Mouse (Mus musculus): Measurements from ENCODE around the gene Fstl4. TPM values are rescaled to one million over a fixed set of nuclear protein-coding genes. Genes with fewer than 3 reads are reported as not detected.
"Not testable (repeated sequence)": the region's sequence is repeated elsewhere in the genome, so short reads cannot be mapped to it uniquely, and the experiment has no call there.

Gene Fstl4
- polyA plus RNA-seq, 1 experiment from 2014 or later: 2.3 TPM

GRCm38 (mm10) chr11:53162385-53162784 lies 398.0 kb downstream of the Fstl4 start:
- no peak overlapping the region for H3K9ac ChIP-seq
- WGBS: 87% methylated on average over 6 of the region's 6 CpGs
- H3K27me3 ChIP-seq: no peaks in the 10 kb centered on the region
- no peak overlapping the region for H3K27ac ChIP-seq
- H3K4me2 ChIP-seq: no peak overlapping the region
- ATAC-seq: no peak
- H3K4me1 ChIP-seq: no peaks in the 10 kb centered on the region
- H3K9me3 ChIP-seq (replicated peaks): no peaks in the 10 kb centered on the region
- H3K4me3 ChIP-seq: no peak overlapping the region
- no peaks in the 10 kb centered on the region for H3K36me3 ChIP-seq (ENCODE audit: poor library complexity, severe bottlenecking)

GRCm38 (mm10) chr11:53166478-53166877 lies 402.0 kb downstream of the Fstl4 start:
- no peak overlapping the region for H3K4me3 ChIP-seq
- WGBS: 67% methylated on average over 2 of the region's 2 CpGs
- no peak for ATAC-seq
- H3K27ac ChIP-seq: no peak overlapping the region
- H3K4me1 ChIP-seq: no peaks in the 10 kb centered on the region
- H3K36me3 ChIP-seq (ENCODE audit: poor library complexity, severe bottlenecking): no peaks in the 10 kb centered on the region
- H3K4me2 ChIP-seq: no peak overlapping the region
- H3K27me3 ChIP-seq: no peaks in the 10 kb centered on the region
- no peak overlapping the region for H3K9ac ChIP-seq
- H3K9me3 ChIP-seq (replicated peaks): no peaks in the 10 kb centered on the region

GRCm38 (mm10) chr11:53182177-53182852 lies 417.9 kb downstream of the Fstl4 start:
- Histone ChIP-seq H3K27me3 (no peaks in the 10 kb centered on the region), H3K4me3 (no peak overlapping the region), H3K36me3 (ENCODE audit: poor library complexity, severe bottlenecking) (no peaks in the 10 kb centered on the region), H3K9ac (no peak overlapping the region), H3K9me3 (replicated peaks) (no peaks in the 10 kb centered on the region), H3K4me2 (no peak overlapping the region), H3K4me1 (peaks cover 5% of the 10 kb centered on the region; the same call in 1 of the 2 replicates), H3K27ac (no peak overlapping the region; the same call in 1 of the 2 replicates)
- WGBS: 82% methylated on average over 13 of the region's 13 CpGs
- ATAC-seq: no peak

- Histone ChIP-seq H3K27ac (no peak overlapping the region), H3K36me3 (ENCODE audit: poor library complexity, severe bottlenecking) (no peaks in the 10 kb centered on the region), H3K9ac (no peak overlapping the region), H3K9me3 (replicated peaks) (no peaks in the 10 kb centered on the region), H3K4me2 (no peak overlapping the region), H3K27me3 (no peaks in the 10 kb centered on the region), H3K4me1 (peaks cover 5% of the 10 kb centered on the region; the same call in 1 of the 2 replicates), H3K4me3 (no peak overlapping the region)
- no peak for ATAC-seq
- 61% methylated on average over 4 of the region's 4 CpGs for WGBS
Observed at GRCm38 (mm10) chr11:53182858-53183257, 418.4 kb downstream of the Fstl4 start.

- Histone ChIP-seq H3K4me3 (no peak overlapping the region), H3K4me2 (no peak overlapping the region), H3K36me3 (ENCODE audit: poor library complexity, severe bottlenecking) (no peaks in the 10 kb centered on the region), H3K9me3 (replicated peaks) (no peaks in the 10 kb centered on the region), H3K4me1 (peaks cover 5% of the 10 kb centered on the region; the same call in 1 of the 2 replicates), H3K27ac (no peak overlapping the region), H3K9ac (no peak overlapping the region), H3K27me3 (no peaks in the 10 kb centered on the region)
- no peak for ATAC-seq
- 88% methylated on average over 7 of the region's 7 CpGs for WGBS
Observed at GRCm38 (mm10) chr11:53184046-53184445, 419.6 kb downstream of the Fstl4 start.

- no peak for ATAC-seq
- WGBS: 82% methylated on average over 5 of the region's 5 CpGs
- no peak overlapping the region for H3K27ac ChIP-seq
- no peaks in the 10 kb centered on the region for H3K9me3 ChIP-seq (replicated peaks)
- no peaks in the 10 kb centered on the region for H3K36me3 ChIP-seq (ENCODE audit: poor library complexity, severe bottlenecking)
- no peak overlapping the region for H3K9ac ChIP-seq
- no peak overlapping the region for H3K4me3 ChIP-seq
- H3K4me1 ChIP-seq: peaks cover 5% of the 10 kb centered on the region; the same call in 1 of the 2 replicates
- no peak overlapping the region for H3K4me2 ChIP-seq
- no peaks in the 10 kb centered on the region for H3K27me3 ChIP-seq
Observed at GRCm38 (mm10) chr11:53184698-53185097, 420.3 kb downstream of the Fstl4 start.

- H3K9me3 ChIP-seq (replicated peaks): no peaks in the 10 kb centered on the region
- no peak overlapping the region for H3K9ac ChIP-seq
- no peak overlapping the region for H3K4me3 ChIP-seq
- ATAC-seq: no peak
- peaks cover 5% of the 10 kb centered on the region; the same call in 1 of the 2 replicates for H3K4me1 ChIP-seq
- no peak overlapping the region for H3K27ac ChIP-seq
- H3K27me3 ChIP-seq: no peaks in the 10 kb centered on the region
- H3K4me2 ChIP-seq: no peak overlapping the region
- H3K36me3 ChIP-seq (ENCODE audit: poor library complexity, severe bottlenecking): no peaks in the 10 kb centered on the region
- WGBS: 69% methylated on average over 5 of the region's 5 CpGs
Observed at GRCm38 (mm10) chr11:53187427-53188140, 423.1 kb downstream of the Fstl4 start.

GRCm38 (mm10) chr11:53196551-53196950 lies 432.1 kb downstream of the Fstl4 start:
- not testable (repeated sequence) for H3K4me3 ChIP-seq; H3K36me3 ChIP-seq (ENCODE audit: poor library complexity, severe bottlenecking); H3K9ac ChIP-seq; H3K4me2 ChIP-seq; H3K27ac ChIP-seq; ATAC-seq; H3K27me3 ChIP-seq; H3K4me1 ChIP-seq; H3K9me3 ChIP-seq (replicated peaks)
- WGBS: 88% methylated on average over 1 of the region's 1 CpGs

GRCm38 (mm10) chr11:53197111-53197510 lies 432.7 kb downstream of the Fstl4 start:
- Histone ChIP-seq H3K4me1 (no peaks in the 10 kb centered on the region), H3K36me3 (ENCODE audit: poor library complexity, severe bottlenecking) (no peaks in the 10 kb centered on the region), H3K27ac (no peak overlapping the region), H3K4me3 (no peak overlapping the region), H3K9ac (no peak overlapping the region), H3K4me2 (no peak overlapping the region), H3K27me3 (no peaks in the 10 kb centered on the region), H3K9me3 (replicated peaks) (no peaks in the 10 kb centered on the region)
- ATAC-seq: no peak
- 90% methylated on average over 2 of the region's 2 CpGs for WGBS

- WGBS: 83% methylated on average over 2 of the region's 2 CpGs
- peaks cover 5% of the 10 kb centered on the region; the same call in 1 of the 2 replicates for H3K9me3 ChIP-seq (replicated peaks)
- H3K4me3 ChIP-seq: no peak overlapping the region
- H3K27me3 ChIP-seq: no peaks in the 10 kb centered on the region
- H3K36me3 ChIP-seq (ENCODE audit: poor library complexity, severe bottlenecking): no peaks in the 10 kb centered on the region
- H3K4me1 ChIP-seq: no peaks in the 10 kb centered on the region
- no peak overlapping the region for H3K9ac ChIP-seq
- H3K27ac ChIP-seq: no peak overlapping the region
- H3K4me2 ChIP-seq: no peak overlapping the region
- no peak for ATAC-seq
Observed at GRCm38 (mm10) chr11:53202459-53203250, 438.2 kb downstream of the Fstl4 start.

- 29% methylated on average over 9 of the region's 9 CpGs for WGBS
- Histone ChIP-seq H3K36me3 (ENCODE audit: poor library complexity, severe bottlenecking) (no peaks in the 10 kb centered on the region), H3K4me1 (peaks cover 5% of the 10 kb centered on the region; the same call in 1 of the 2 replicates), H3K9me3 (replicated peaks) (no peaks in the 10 kb centered on the region), H3K4me3 (no peak overlapping the region), H3K27me3 (0 out of 2 replicates have a peak, but pooled peaks cover 3% of the 10 kb centered on the region), H3K27ac (no peak overlapping the region), H3K4me2 (no peak overlapping the region), H3K9ac (no peak overlapping the region)
- ATAC-seq: no peak
Observed at GRCm38 (mm10) chr11:53210876-53211275, 446.4 kb downstream of the Fstl4 start.

- Histone ChIP-seq H3K27me3 (no peaks in the 10 kb centered on the region), H3K4me3 (no peak overlapping the region), H3K27ac (no peak overlapping the region), H3K36me3 (ENCODE audit: poor library complexity, severe bottlenecking) (no peaks in the 10 kb centered on the region), H3K4me2 (no peak overlapping the region), H3K4me1 (0 out of 2 replicates have a peak, but pooled peaks cover 4% of the 10 kb centered on the region), H3K9ac (no peak overlapping the region), H3K9me3 (replicated peaks) (no peaks in the 10 kb centered on the region)
- no peak for ATAC-seq
- WGBS: 94% methylated on average over 3 of the region's 3 CpGs
Observed at GRCm38 (mm10) chr11:53229011-53229410, 464.6 kb downstream of the Fstl4 start.

Data from forebrain, embryonic 13.5 days (tissue).